Comparison of ENCODE assay signal across 21 mouse cellular contexts in genomic region chr14:73608668-73609481, GRCm38 (mm10). TPM values are rescaled to one million over a fixed set of nuclear protein-coding genes. Genes with fewer than 3 reads are reported as not detected.
DNase-seq lines count a peak whose midpoint lies in the region; ATAC-seq and TF ChIP-seq lines count a peak whose summit lies in the region.
"Had no signal": no experiment of that assay in that cellular context is flagged by ENCODE, and none has a peak within 500 bp of the region (broad histone marks: within the 10 kb centered on the region; RNA-seq: fewer than 3 reads in every experiment).

No protein-coding gene starts in this region.

- no peaks in the 10 kb centered on the region for H3K27me3 ChIP-seq in heart, postnatal 0 days (ENCODE audit: control insufficient read depth, insufficient read depth, low read length)
- no peaks in the 10 kb centered on the region for H3K27me3 ChIP-seq in midbrain, embryonic 14.5 days (ENCODE audit: control insufficient read depth, insufficient read depth, low read length)
- no peaks in the 10 kb centered on the region for H3K27me3 ChIP-seq in midbrain, embryonic 13.5 days
- H3K27me3 ChIP-seq: forebrain, embryonic 12.5 days; limb, embryonic 15.5 days had no signal

- H3K4me2 ChIP-seq in heart, postnatal 0 days (ENCODE audit: low read depth, low read length): no peak overlapping the region
- no peak overlapping the region for H3K4me2 ChIP-seq in midbrain, embryonic 14.5 days (ENCODE audit: low read length)
- no peak overlapping the region for H3K4me2 ChIP-seq in midbrain, embryonic 13.5 days (replicated peaks)
- H3K4me2 ChIP-seq: forebrain, embryonic 12.5 days; limb, embryonic 15.5 days; lung, embryonic 14.5 days had no signal

- H3K4me1 ChIP-seq in heart, postnatal 0 days (ENCODE audit: control insufficient read depth, insufficient read depth): no peaks in the 10 kb centered on the region
- H3K4me1 ChIP-seq in midbrain, embryonic 14.5 days (ENCODE audit: control insufficient read depth, insufficient read depth, low read length): no peaks in the 10 kb centered on the region
- no peaks in the 10 kb centered on the region for H3K4me1 ChIP-seq in midbrain, embryonic 13.5 days (replicated peaks)
- H3K4me1 ChIP-seq: forebrain, embryonic 12.5 days; limb, embryonic 15.5 days; midbrain, embryonic 10.5 days had no signal

- no peaks in the 10 kb centered on the region for H3K9me3 ChIP-seq in heart, postnatal 0 days (replicated peaks; ENCODE audit: control insufficient read depth, low read length)
- no peaks in the 10 kb centered on the region for H3K9me3 ChIP-seq in midbrain, embryonic 14.5 days (ENCODE audit: control insufficient read depth, low read length)
- H3K9me3 ChIP-seq in midbrain, embryonic 13.5 days: no peaks in the 10 kb centered on the region
- H3K9me3 ChIP-seq: forebrain, embryonic 12.5 days; limb, embryonic 15.5 days; midbrain, embryonic 10.5 days had no signal

- DNase-seq in heart, postnatal 0 days (ENCODE audit: low spot score): no peak
- no peak for DNase-seq in heart, adult 8-10 months (ENCODE audit: low spot score)
- DNase-seq in midbrain, embryonic 14.5 days: peak; percentile 1
- DNase-seq in naive thymus-derived CD4-positive, alpha-beta T cell, adult 2 months (ENCODE audit: low read depth): peak; percentile 6
- DNase-seq in spleen, postnatal 36 days (ENCODE audit: low spot score in 2 of 2): no peak
- DNase-seq in frontal cortex, postnatal 14 days (ENCODE audit: low spot score in 2 of 2): no peak
- DNase-seq: adrenal gland, postnatal 10 days; heart, adult 18-20 months; lung, embryonic 14.5 days; right cerebral cortex, postnatal 4 days had no signal

- WGBS in heart, postnatal 0 days: 33% methylated on average over 11 of the region's 11 CpGs
- 42% methylated on average over 11 of the region's 11 CpGs for WGBS in midbrain, embryonic 14.5 days
- 60% methylated on average over 11 of the region's 11 CpGs for WGBS in midbrain, embryonic 13.5 days

- peak overlapping the region; percentile 5; the same call in 1 of the 2 replicates for H3K4me3 ChIP-seq in heart, postnatal 0 days (ENCODE audit: low read depth, low read length)
- no peak overlapping the region for H3K4me3 ChIP-seq in midbrain, embryonic 14.5 days (replicated peaks; ENCODE audit: low read depth, low read length)
- H3K4me3 ChIP-seq in midbrain, embryonic 13.5 days (replicated peaks): no peak overlapping the region
- H3K4me3 ChIP-seq: forebrain, embryonic 12.5 days; limb, embryonic 15.5 days; midbrain, embryonic 10.5 days had no signal

- TF ChIP-seq EP300 in heart, postnatal 0 days (IDR thresholded peaks at IDR 0.05; ENCODE audit: low read depth): no peak

- no peak for TF ChIP-seq CTCF in heart, postnatal 0 days (IDR thresholded peaks at IDR 0.05; ENCODE audit: low read depth)

- H3K36me3 ChIP-seq in heart, postnatal 0 days (replicated peaks; ENCODE audit: control insufficient read depth, insufficient read depth, low read length): peaks cover 12% of the 10 kb centered on the region
- H3K36me3 ChIP-seq in midbrain, embryonic 14.5 days (ENCODE audit: control insufficient read depth, insufficient read depth, low read length): peaks cover 3% of the 10 kb centered on the region
- H3K36me3 ChIP-seq in midbrain, embryonic 13.5 days: peaks cover 17% of the 10 kb centered on the region

- no peak for ATAC-seq in heart, postnatal 0 days (ENCODE audit: insufficient read depth, low read depth)
- no peak for ATAC-seq in midbrain, embryonic 14.5 days (ENCODE audit: low FRiP score, low TSS enrichment)
- no peak for ATAC-seq in midbrain, embryonic 13.5 days
- peak; percentile 93 for ATAC-seq in common myeloid progenitor, adult 5-6 weeks (replicated peaks; ENCODE audit: low read depth, poor library complexity, severe bottlenecking)

- H3K9ac ChIP-seq in heart, postnatal 0 days (replicated peaks; ENCODE audit: low read depth, low read length): no peak overlapping the region
- H3K9ac ChIP-seq in midbrain, embryonic 14.5 days (replicated peaks; ENCODE audit: low read length): no peak overlapping the region
- H3K9ac ChIP-seq in midbrain, embryonic 13.5 days (replicated peaks): no peak overlapping the region
- H3K9ac ChIP-seq: forebrain, embryonic 12.5 days; limb, embryonic 15.5 days; lung, embryonic 14.5 days had no signal

- no peak overlapping the region for H3K27ac ChIP-seq in heart, postnatal 0 days (ENCODE audit: low read depth)
- H3K27ac ChIP-seq in midbrain, embryonic 14.5 days (replicated peaks; ENCODE audit: low read depth, low read length): no peak overlapping the region
- H3K27ac ChIP-seq in midbrain, embryonic 13.5 days: no peak overlapping the region
- H3K27ac ChIP-seq: forebrain, embryonic 12.5 days; limb, embryonic 15.5 days; midbrain, embryonic 10.5 days had no signal

RNA-seq across cellular contexts. Expression of gene Gm21750, which starts 52.1 kb away (rescaled TPM):
- total RNA-seq in heart, postnatal 0 days (2014; rRNA removed; ENCODE audit: low replicate concordance): not detected in 2 replicates
- polyA plus RNA-seq in heart, postnatal 0 days (2015; fragmentation: Nextera tagmentation; extraction: Ambion mirVana): not detected in 2 replicates
- total RNA-seq in heart, adult 8-10 months (2022): not detected
- not detected in 2 replicates for polyA plus RNA-seq in midbrain, embryonic 14.5 days (2014; fragmentation: Nextera tagmentation; extraction: Ambion mirVana)
- polyA plus RNA-seq in midbrain, embryonic 13.5 days (2015; fragmentation: Nextera tagmentation; extraction: Ambion mirVana): not detected in 2 replicates
- total RNA-seq in common myeloid progenitor, adult 5-6 weeks (2017): not detected in 2 replicates
- total RNA-seq: adrenal gland, postnatal 10 days; heart, adult 18-20 months; left cerebral cortex, adult 18-20 months had no signal
- polyA plus RNA-seq: embryonic facial prominence, embryonic 14.5 days; forebrain, embryonic 12.5 days; large intestine, adult 2 months; limb, embryonic 15.5 days; lung, embryonic 14.5 days; midbrain, embryonic 10.5 days; neural tube, embryonic 11.5 days; stomach, embryonic 14.5 days; urinary bladder, adult 2 months had no signal

Comparison
In these comparisons a context has a peak if more than half of its experiments do, and no peak if none do; other contexts are left out.
1. DNase-seq: peak in midbrain, embryonic 14.5 days (single experiment) and naive thymus-derived CD4-positive, alpha-beta T cell, adult 2 months (single experiment); none in heart, postnatal 0 days (single experiment), heart, adult 8-10 months (single experiment), spleen, postnatal 36 days (0 of 2) and frontal cortex, postnatal 14 days (0 of 2).